Mouse (Mus musculus) left cerebral cortex, adult 6 months (tissue): ENCODE results near the gene Wdr38. TPM values are rescaled to one million over a fixed set of nuclear protein-coding genes. Genes with fewer than 3 reads are reported as not detected.

Source experiments
- long read RNA-seq, 2 experiments: library from polyadenylated mRNA; unstranded; transcript quantifications; one replicate each; pipeline ENCODE4 v2.0.0; 2019 to 2020
- polyA plus RNA-seq: library from polyadenylated mRNA; unstranded; fragments of <200 nt; fragmentation: Nextera tagmentation; gene quantifications from 2 replicates; pipeline ENCODE4 v1.2.3, GENCODE M21; 2021

Gene Wdr38
- polyA plus RNA-seq = 0.31 and 0.35 TPM in 2 replicates
- long read RNA-seq, experiment 1, partial matches to known transcripts = 0 of 1 reads
- long read RNA-seq, experiment 1, other reads (novel, unspliced or antisense) = 0 of 1 reads
- long read RNA-seq, experiment 2 = 0 reads

DNA sequence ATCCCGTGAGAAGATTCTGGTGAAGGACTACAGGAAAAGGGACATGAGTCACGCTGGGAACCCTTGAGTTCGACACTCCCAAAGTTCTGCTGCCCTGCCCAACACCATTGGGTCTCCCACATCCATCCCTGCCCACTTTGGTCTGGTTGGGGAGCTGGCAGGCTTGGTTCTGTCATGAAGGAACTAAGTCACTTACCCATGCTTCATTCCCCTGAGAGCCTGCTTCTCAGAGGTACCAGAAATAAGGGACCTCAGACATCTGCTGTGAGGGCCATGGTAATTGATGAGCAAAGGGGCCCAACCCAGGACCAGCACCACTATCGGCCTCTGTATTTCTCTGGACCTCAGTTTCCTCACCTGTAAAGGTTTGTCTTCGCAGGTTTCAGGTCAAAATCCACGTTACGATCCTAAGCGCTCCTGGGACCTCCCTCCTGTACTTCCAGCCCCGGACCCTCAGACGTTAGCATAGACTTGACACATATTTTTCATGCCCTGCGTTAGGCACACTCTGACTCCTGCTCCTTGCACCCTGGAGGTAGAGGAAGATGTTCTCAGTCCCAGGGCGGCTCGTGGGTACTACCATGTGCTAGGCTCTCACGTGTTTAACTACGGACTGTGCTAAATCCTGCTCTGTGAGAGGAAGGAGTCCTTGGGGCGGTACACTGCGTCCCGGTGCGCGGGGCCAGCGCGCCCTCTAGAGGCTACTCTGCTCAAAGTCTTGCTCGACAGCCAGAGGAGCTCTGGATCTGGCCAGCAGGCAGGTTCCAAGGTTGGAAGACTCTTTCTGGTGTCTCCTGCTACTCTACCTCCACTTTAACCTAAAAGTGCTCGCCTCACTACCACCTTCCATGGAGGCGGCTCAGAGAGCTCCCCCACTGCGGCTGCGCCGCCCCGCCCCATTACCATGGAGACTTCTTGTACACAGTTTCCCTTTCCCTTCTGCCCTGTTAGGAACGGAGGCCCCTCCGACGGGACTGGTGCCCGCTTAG lies at the start of gene Wdr38:
Wdr38 (plus strand) TSS at position 91 of the 989 bp plus-strand sequence.

DNA sequence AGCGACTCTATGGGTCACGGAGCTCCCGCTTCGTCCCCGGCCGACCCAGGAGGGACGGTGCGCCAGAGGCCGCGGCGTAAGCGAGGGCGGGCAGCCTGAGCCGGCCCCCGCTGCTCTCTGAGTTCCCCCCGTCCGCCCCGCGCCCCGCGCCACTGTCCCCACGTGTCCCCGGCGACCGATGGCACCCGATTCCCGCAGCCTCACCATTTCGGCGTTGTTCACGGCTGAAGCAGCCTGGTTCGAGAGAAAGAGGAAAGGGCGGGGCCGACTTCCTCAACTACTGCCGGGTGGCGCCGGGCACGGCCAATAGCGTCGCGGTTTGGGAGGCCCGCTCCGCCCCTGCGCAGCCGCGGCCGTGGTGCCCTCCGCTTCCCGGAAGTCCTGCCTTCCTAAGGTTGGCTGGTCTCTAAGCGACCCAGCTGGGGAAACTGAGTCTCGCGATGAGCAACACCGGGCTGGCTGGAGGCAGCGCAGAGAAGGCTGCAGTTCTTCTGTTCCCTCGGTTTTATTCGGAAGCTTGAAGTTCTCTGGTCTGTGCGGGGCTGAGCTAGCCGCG lies 7.7 kb downstream of the Wdr38 start, which contains the start of gene Arpc5l:
Arpc5l (plus strand) TSS at position 469 of the 556 bp plus-strand sequence.

DNA sequence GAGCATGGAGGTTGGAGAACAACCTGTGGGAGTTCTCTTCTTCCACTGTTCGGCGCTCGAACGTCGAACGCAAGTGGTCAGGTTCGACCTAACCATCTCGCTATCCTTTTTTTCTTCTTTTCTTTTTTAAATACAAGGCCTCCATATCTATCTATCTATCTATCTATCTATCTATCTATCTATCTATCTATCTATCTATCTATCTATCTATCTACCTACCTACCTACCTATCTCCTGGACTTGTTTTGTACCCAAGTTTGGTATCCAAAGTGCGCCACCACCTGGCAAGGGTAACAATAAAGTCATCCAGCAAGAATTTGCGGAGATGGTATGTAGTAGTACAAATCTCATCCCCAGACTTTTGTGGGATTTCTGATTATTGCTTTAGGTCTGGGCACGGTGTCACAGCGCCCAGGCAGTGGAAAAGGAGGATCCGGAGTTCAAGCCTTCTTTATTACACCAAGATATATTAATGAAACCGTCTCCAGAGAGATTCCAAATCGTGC lies 8.4 kb downstream of the Wdr38 start, which contains the start of gene Rpl35:
Rpl35 (minus strand) TSS at position 51 of the 506 bp plus-strand sequence.

Other genes with a start within 250 kb of the Wdr38 start
- 0.72 and 0.87 TPM in 2 replicates for gene Nr6a1, start 69.8 kb upstream of the Wdr38 start, polyA plus RNA-seq
- 0.75 and 1.2 TPM in 2 replicates for gene Olfml2a, start 65.5 kb upstream of the Wdr38 start, polyA plus RNA-seq
- 257 and 287 TPM in 2 replicates for gene Arpc5l, start 7.9 kb downstream of the Wdr38 start, polyA plus RNA-seq
- 1,570 and 1,973 TPM in 2 replicates for gene Rpl35, start 8.1 kb downstream of the Wdr38 start, polyA plus RNA-seq
- 10.5 and 11.0 TPM in 2 replicates for gene Golga1, start 68.1 kb downstream of the Wdr38 start, polyA plus RNA-seq
- gene Scai, start 193.3 kb downstream of the Wdr38 start, polyA plus RNA-seq = 9.0 and 9.2 TPM in 2 replicates
- gene Ppp6c, start 229.0 kb downstream of the Wdr38 start, polyA plus RNA-seq = 45.2 and 51.2 TPM in 2 replicates